Mouse (Mus musculus) forebrain, embryonic 14.5 days (tissue): ENCODE measurements around the gene B3galt4. TPM values are rescaled to one million over a fixed set of nuclear protein-coding genes. Genes with fewer than 3 reads are reported as not detected.

Experiments used
- ATAC-seq: fragments of 200-750 bp; cut with Nextera tagmentation; 2 replicates; pipeline ENCODE4 v1.8.0; 2017; ENCODE audit warnings: mild to moderate bottlenecking, moderate library complexity
- DNase-seq: peaks from one replicate; pipeline ENCODE4 v3.0.0-alpha.2; 2015; ENCODE audit warnings: low spot score
- H3K27ac ChIP-seq: fragments of 300-500 bp; sonication (generic); 2 replicates; pipeline ENCODE4 v1.5.1; 2014; ENCODE audit warnings: low read depth, mild to moderate bottlenecking, control low read depth, low read length, moderate library complexity
- H3K27me3 ChIP-seq: fragments of 300-500 bp; sonication (generic); replicated peaks from 2 replicates; pipeline ENCODE4 v1.6.1; 2014; ENCODE audit warnings: low read length, control low read depth, mixed read lengths; ENCODE audit not compliant: control insufficient read depth, insufficient read depth
- H3K36me3 ChIP-seq: fragments of 300-500 bp; sonication (generic); 2 replicates; pipeline ENCODE4 v1.6.1; 2014; ENCODE audit warnings: low read length, control low read depth; ENCODE audit not compliant: control insufficient read depth, insufficient read depth
- H3K4me1 ChIP-seq: fragments of 300-500 bp; sonication (generic); 2 replicates; pipeline ENCODE4 v1.6.1; 2014; ENCODE audit warnings: antibody characterized with exemption, low read length, control low read depth; ENCODE audit not compliant: control insufficient read depth, insufficient read depth
- H3K4me2 ChIP-seq: fragments of 300-500 bp; sonication (generic); 2 replicates; pipeline ENCODE4 v1.6.1; 2014; ENCODE audit warnings: mild to moderate bottlenecking, control low read depth, low read length
- H3K4me3 ChIP-seq: fragments of 300-500 bp; sonication (generic); 2 replicates; pipeline ENCODE4 v1.5.1; 2014; ENCODE audit warnings: low read depth, low read length, control low read depth
- H3K9ac ChIP-seq: fragments of 300-500 bp; sonication (generic); 2 replicates; pipeline ENCODE4 v1.6.1; 2014; ENCODE audit warnings: mild to moderate bottlenecking, low read length, control low read depth, moderate library complexity
- H3K9me3 ChIP-seq: fragments of 300-500 bp; sonication (generic); replicated peaks from 2 replicates; pipeline ENCODE4 v1.6.1; 2016; ENCODE audit warnings: low read length, control low read depth, mixed read lengths; ENCODE audit not compliant: control insufficient read depth
- WGBS: fragments of 180-500 bp; shearing (Covaris S2); extraction: QIAGEN DNeasy Blood & Tissue Kit; methylation state at CpG from one replicate; pipeline ENCODE4 v1.1.7; 2014; 5-methylcytosine and 5-hydroxymethylcytosine counted together
- polyA plus RNA-seq: library from polyadenylated mRNA; unstranded; fragments of >200 nt; fragmentation: Nextera tagmentation; extraction: Ambion mirVana; gene quantifications from 2 replicates; pipeline ENCODE4 v1.2.1, GENCODE M21; 2014

Gene B3galt4
- polyA plus RNA-seq, 1 experiment from 2014 or later, result 6.0 TPM

- H3K4me1 ChIP-seq, result no peaks in the 10 kb centered on the region
- no peaks in the 10 kb centered on the region for H3K9me3 ChIP-seq
- no peak overlapping the region for H3K4me2 ChIP-seq
- ATAC-seq, result no peak
- DNase-seq, result no peak
- H3K9ac ChIP-seq, result no peak overlapping the region
- WGBS, result 5% methylated on average over 1 of the region's 1 CpGs
- H3K4me3 ChIP-seq, result no peak overlapping the region
- no peaks in the 10 kb centered on the region for H3K36me3 ChIP-seq
- no peak overlapping the region for H3K27ac ChIP-seq
- H3K27me3 ChIP-seq, result peaks cover 3% of the 10 kb centered on the region
Measured at GRCm38 (mm10) chr17:33972691-33973090, 21.4 kb upstream of the B3galt4 start.

GRCm38 (mm10) chr17:33969394-33969793, 18.1 kb upstream of the B3galt4 start:
- no peak overlapping the region for H3K4me2 ChIP-seq
- no peak overlapping the region for H3K9ac ChIP-seq
- ATAC-seq (no peak), DNase-seq (no peak)
- H3K36me3 ChIP-seq, result peaks cover 19% of the 10 kb centered on the region
- H3K4me3 ChIP-seq, result no peak overlapping the region
- no peak overlapping the region for H3K27ac ChIP-seq
- H3K9me3 ChIP-seq, result no peaks in the 10 kb centered on the region
- WGBS, result 82% methylated on average over 4 of the region's 4 CpGs
- no peaks in the 10 kb centered on the region for H3K27me3 ChIP-seq
- H3K4me1 ChIP-seq, result no peaks in the 10 kb centered on the region

GRCm38 (mm10) chr17:33968927-33969326, 17.6 kb upstream of the B3galt4 start:
- H3K9me3 ChIP-seq, result no peaks in the 10 kb centered on the region
- DNase-seq (peak; percentile 73), ATAC-seq (peak; percentile 77)
- no peak overlapping the region for H3K9ac ChIP-seq
- no peaks in the 10 kb centered on the region for H3K27me3 ChIP-seq
- H3K4me1 ChIP-seq, result no peaks in the 10 kb centered on the region
- H3K36me3 ChIP-seq, result peaks cover 21% of the 10 kb centered on the region
- H3K27ac ChIP-seq, result no peak overlapping the region
- H3K4me3 ChIP-seq, result no peak overlapping the region
- H3K4me2 ChIP-seq, result no peak overlapping the region
- WGBS, result 31% methylated on average over 5 of the region's 5 CpGs

- Histone ChIP-seq H3K4me2 (no peak overlapping the region), H3K9ac (no peak overlapping the region), H3K27me3 (no peaks in the 10 kb centered on the region), H3K36me3 (peaks cover 24% of the 10 kb centered on the region), H3K4me1 (no peaks in the 10 kb centered on the region), H3K27ac (no peak overlapping the region), H3K9me3 (no peaks in the 10 kb centered on the region), H3K4me3 (no peak overlapping the region)
- DNase-seq (peak; percentile 85), ATAC-seq (peak; percentile 82)
- WGBS, result 2% methylated on average over 9 of the region's 9 CpGs
Measured at GRCm38 (mm10) chr17:33968489-33968888, 17.2 kb upstream of the B3galt4 start.

GRCm38 (mm10) chr17:33965846-33966550, 14.7 kb upstream of the B3galt4 start:
- ATAC-seq, result no peak
- Histone ChIP-seq H3K4me1 (no peaks in the 10 kb centered on the region), H3K27ac (no peak overlapping the region), H3K9ac (no peak overlapping the region), H3K4me2 (no peak overlapping the region), H3K27me3 (no peaks in the 10 kb centered on the region), H3K9me3 (no peaks in the 10 kb centered on the region), H3K36me3 (peaks cover 49% of the 10 kb centered on the region), H3K4me3 (no peak overlapping the region)
- no peak for DNase-seq
- WGBS, result 92% methylated on average over 16 of the region's 16 CpGs

- Histone ChIP-seq H3K36me3 (peaks cover 55% of the 10 kb centered on the region), H3K4me3 (no peak overlapping the region), H3K27me3 (no peaks in the 10 kb centered on the region), H3K27ac (no peak overlapping the region), H3K4me2 (no peak overlapping the region), H3K9me3 (no peaks in the 10 kb centered on the region), H3K9ac (no peak overlapping the region), H3K4me1 (no peaks in the 10 kb centered on the region)
- no peak for ATAC-seq
- WGBS, result 92% methylated on average over 17 of the region's 17 CpGs
- DNase-seq, result no peak
Measured at GRCm38 (mm10) chr17:33965082-33965845, 14.0 kb upstream of the B3galt4 start.

GRCm38 (mm10) chr17:33962876-33963275, 11.6 kb upstream of the B3galt4 start:
- H3K27ac ChIP-seq, result no peak overlapping the region
- no peaks in the 10 kb centered on the region for H3K9me3 ChIP-seq
- no peak overlapping the region for H3K4me2 ChIP-seq
- ATAC-seq (no peak), DNase-seq (no peak)
- no peaks in the 10 kb centered on the region for H3K4me1 ChIP-seq
- no peaks in the 10 kb centered on the region for H3K27me3 ChIP-seq
- no peak overlapping the region for H3K9ac ChIP-seq
- H3K36me3 ChIP-seq, result peaks cover 75% of the 10 kb centered on the region
- no peak overlapping the region for H3K4me3 ChIP-seq
- 88% methylated on average over 7 of the region's 7 CpGs for WGBS

- DNase-seq (no peak), ATAC-seq (no peak)
- H3K9ac ChIP-seq, result no peak overlapping the region
- peaks cover 7% of the 10 kb centered on the region for H3K4me1 ChIP-seq
- H3K4me3 ChIP-seq, result no peak overlapping the region
- H3K27me3 ChIP-seq, result no peaks in the 10 kb centered on the region
- H3K27ac ChIP-seq, result no peak overlapping the region
- no peak overlapping the region for H3K4me2 ChIP-seq
- peaks cover 58% of the 10 kb centered on the region for H3K36me3 ChIP-seq
- H3K9me3 ChIP-seq, result no peaks in the 10 kb centered on the region
- 94% methylated on average over 15 of the region's 15 CpGs for WGBS
Measured at GRCm38 (mm10) chr17:33959948-33960347, 8.7 kb upstream of the B3galt4 start.

GRCm38 (mm10) chr17:33959135-33959534, 7.8 kb upstream of the B3galt4 start:
- Histone ChIP-seq H3K4me3 (no peak overlapping the region), H3K27ac (no peak overlapping the region), H3K27me3 (no peaks in the 10 kb centered on the region), H3K4me2 (no peak overlapping the region), H3K9me3 (no peaks in the 10 kb centered on the region), H3K9ac (no peak overlapping the region; the same call in 1 of the 2 replicates), H3K36me3 (peaks cover 57% of the 10 kb centered on the region), H3K4me1 (peaks cover 13% of the 10 kb centered on the region)
- ATAC-seq (no peak), DNase-seq (no peak)
- WGBS, result 95% methylated on average over 13 of the region's 13 CpGs
